Mouse (Mus musculus) midbrain, embryonic 16.5 days (tissue): ENCODE measurements around the gene Kidins220. TPM values are rescaled to one million over a fixed set of nuclear protein-coding genes. Genes with fewer than 3 reads are reported as not detected.
A peak's percentile ranks its signal among the peaks of the same experiment; 100 is the strongest.

Experiments
- ATAC-seq: fragments of 200-750 bp; cut with Nextera tagmentation; 2 replicates; pipeline ENCODE4 v1.8.0; 2017; ENCODE audit warnings: moderate TSS enrichment
- H3K27ac ChIP-seq: fragments of 300-500 bp; sonication (generic); 2 replicates; pipeline ENCODE4 v1.5.1; 2014; ENCODE audit warnings: mild to moderate bottlenecking, low read length, mixed read lengths
- H3K27me3 ChIP-seq: fragments of 300-500 bp; sonication (generic); 2 replicates; pipeline ENCODE4 v1.6.1; 2014; ENCODE audit warnings: low read depth, low read length, mixed read lengths; ENCODE audit not compliant: control insufficient read depth, insufficient read depth
- H3K36me3 ChIP-seq: fragments of 300-500 bp; sonication (generic); 2 replicates; pipeline ENCODE4 v1.6.1; 2014; ENCODE audit warnings: mild to moderate bottlenecking, low read length, moderate library complexity, mixed read lengths; ENCODE audit not compliant: control insufficient read depth, insufficient read depth
- H3K4me1 ChIP-seq: fragments of 300-500 bp; sonication (generic); 2 replicates; pipeline ENCODE4 v1.6.1; 2014; ENCODE audit warnings: mild to moderate bottlenecking, low read length, mixed read lengths; ENCODE audit not compliant: control insufficient read depth, insufficient read depth
- H3K4me2 ChIP-seq: fragments of 300-500 bp; sonication (generic); 2 replicates; pipeline ENCODE4 v1.6.1; 2014; ENCODE audit warnings: mild to moderate bottlenecking, low read length, mixed read lengths
- H3K4me3 ChIP-seq: fragments of 300-500 bp; sonication (generic); 2 replicates; pipeline ENCODE4 v1.5.1; 2014; ENCODE audit warnings: low read depth, mild to moderate bottlenecking, low read length, moderate library complexity, mixed read lengths
- H3K9ac ChIP-seq: fragments of 300-500 bp; sonication (generic); 2 replicates; pipeline ENCODE4 v1.6.1; 2014; ENCODE audit warnings: low read depth, low read length, mixed read lengths
- H3K9me3 ChIP-seq: fragments of 300-500 bp; sonication (generic); replicated peaks from 2 replicates; pipeline ENCODE4 v1.6.1; 2014; ENCODE audit warnings: mild to moderate bottlenecking, low read length, mixed read lengths; ENCODE audit not compliant: control insufficient read depth, poor library complexity, severe bottlenecking
- whole genome bisulfite sequencing: fragments of 180-500 bp; shearing (Covaris S2); extraction: QIAGEN DNeasy Blood & Tissue Kit; methylation state at CpG from one replicate; pipeline ENCODE4 v1.1.7; 2014; 5-methylcytosine and 5-hydroxymethylcytosine counted together
- polyA plus RNA-seq: library from polyadenylated mRNA; unstranded; fragments of >200 nt; fragmentation: Nextera tagmentation; extraction: Ambion mirVana; gene quantifications from 2 replicates; pipeline ENCODE4 v1.2.1, GENCODE M21; 2015

Gene Kidins220
- polyA plus RNA-seq, 1 experiment from 2014 or later, result 172 TPM

DNA sequence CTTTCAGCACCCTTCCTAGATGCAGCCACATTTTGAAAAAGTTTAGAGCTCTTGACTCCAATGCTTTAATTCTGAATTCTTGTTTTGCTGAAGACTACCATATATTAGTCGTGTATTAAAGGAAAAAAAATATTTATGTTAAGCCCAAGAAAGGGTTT, 122.2 kb downstream of the Kidins220 start, which contains the start of gene Id2:
Gene Id2, minus strand, starts transcription at position 89 of the 158 bp plus-strand sequence.
- Histone ChIP-seq H3K27ac (peak within 1 kb of the TSS; percentile 87), H3K27me3 (no peaks in the 10 kb centered on the region), H3K4me1 (peaks cover 54% of the 10 kb centered on the region), H3K9ac (peak within 1 kb of the TSS; percentile 65), H3K9me3 (no peaks in the 10 kb centered on the region), H3K4me2 (peak within 1 kb of the TSS; percentile 98), H3K36me3 (no peaks in the 10 kb centered on the region), H3K4me3 (peak within 1 kb of the TSS; percentile 55)
- 5% methylated on average over 1 of the region's 1 CpGs for WGBS
- ATAC-seq, result no peak

DNA sequence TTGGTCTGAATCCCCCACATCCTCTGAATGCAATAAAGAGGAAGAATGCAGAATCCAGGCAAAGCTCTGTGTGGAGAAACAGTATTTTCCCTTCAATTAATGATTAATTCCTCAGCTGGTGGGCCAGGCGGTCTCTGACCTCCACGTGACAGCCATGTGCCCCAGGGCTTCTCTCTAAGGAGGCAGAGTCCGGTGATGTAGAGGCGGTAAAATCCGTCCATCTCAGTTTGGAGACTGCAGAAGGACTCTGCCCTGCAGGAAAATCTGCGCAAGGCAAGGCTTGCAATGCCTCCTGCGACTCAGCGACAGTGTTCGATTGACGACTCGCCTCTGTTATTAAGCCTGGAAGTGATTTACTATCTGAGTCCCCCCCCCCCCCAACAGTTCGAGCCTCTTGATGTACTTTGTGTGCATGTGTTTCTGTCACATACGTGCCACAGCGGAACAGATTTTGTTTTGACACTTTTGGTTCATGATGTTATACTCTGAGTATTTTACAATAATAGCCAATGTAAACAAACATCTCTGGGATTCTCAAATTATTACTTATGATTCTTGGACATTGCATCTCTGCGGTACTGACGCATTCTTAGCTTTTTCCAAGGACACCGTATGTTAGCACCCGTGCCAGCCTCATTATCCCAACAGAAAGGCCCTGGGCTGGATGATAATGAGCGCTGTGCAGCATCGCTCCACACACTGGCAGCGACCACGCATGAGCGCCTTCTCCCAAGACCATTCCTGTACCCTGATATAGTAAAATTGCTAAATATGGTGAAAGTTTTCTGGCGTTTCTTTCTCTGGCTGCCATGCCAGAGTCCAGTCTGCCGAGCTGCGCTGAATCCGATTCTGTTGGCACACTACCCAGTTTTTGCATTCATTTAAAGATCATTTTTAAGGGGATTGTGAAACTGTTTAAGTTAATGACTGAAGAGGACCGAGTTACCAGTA, 122.8 kb downstream of the Kidins220 start:
- Histone ChIP-seq H3K36me3 (no peaks in the 10 kb centered on the region), H3K27me3 (no peaks in the 10 kb centered on the region), H3K9ac (peak overlapping the region; percentile 65), H3K4me3 (peak overlapping the region; percentile 44), H3K4me2 (peak overlapping the region; percentile 98), H3K9me3 (no peaks in the 10 kb centered on the region), H3K27ac (peak overlapping the region; percentile 87), H3K4me1 (peaks cover 50% of the 10 kb centered on the region)
- ATAC-seq, result no peak
- 3% methylated on average over 28 of the region's 28 CpGs for WGBS

DNA sequence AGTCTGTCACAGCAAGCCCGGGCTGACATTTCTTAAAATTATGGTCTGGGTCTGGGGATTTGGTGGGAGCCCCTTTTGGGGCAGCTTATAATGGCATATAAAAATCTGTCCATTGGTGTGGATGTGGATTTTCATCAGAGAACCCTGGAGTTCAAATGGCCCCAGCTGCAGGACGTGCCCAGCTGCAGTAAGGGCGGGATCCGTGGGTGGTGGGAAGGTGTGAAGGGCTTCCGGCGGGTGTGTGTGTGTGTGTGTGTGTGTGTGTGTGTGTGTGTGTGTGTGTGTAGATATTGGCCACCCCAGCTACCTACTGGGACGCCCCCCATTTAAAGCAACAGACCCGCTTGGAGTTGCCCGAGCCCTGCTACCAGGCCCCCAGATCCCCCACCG, 123.4 kb downstream of the Kidins220 start:
- Histone ChIP-seq H3K4me2 (peak overlapping the region; percentile 98), H3K9me3 (no peaks in the 10 kb centered on the region), H3K36me3 (no peaks in the 10 kb centered on the region), H3K9ac (peak overlapping the region; percentile 65), H3K27ac (peak overlapping the region; percentile 87), H3K4me1 (peaks cover 43% of the 10 kb centered on the region), H3K27me3 (no peaks in the 10 kb centered on the region), H3K4me3 (peak overlapping the region; percentile 44)
- WGBS, result under 1% methylated on average over 9 of the region's 10 CpGs
- ATAC-seq, result no peak

DNA sequence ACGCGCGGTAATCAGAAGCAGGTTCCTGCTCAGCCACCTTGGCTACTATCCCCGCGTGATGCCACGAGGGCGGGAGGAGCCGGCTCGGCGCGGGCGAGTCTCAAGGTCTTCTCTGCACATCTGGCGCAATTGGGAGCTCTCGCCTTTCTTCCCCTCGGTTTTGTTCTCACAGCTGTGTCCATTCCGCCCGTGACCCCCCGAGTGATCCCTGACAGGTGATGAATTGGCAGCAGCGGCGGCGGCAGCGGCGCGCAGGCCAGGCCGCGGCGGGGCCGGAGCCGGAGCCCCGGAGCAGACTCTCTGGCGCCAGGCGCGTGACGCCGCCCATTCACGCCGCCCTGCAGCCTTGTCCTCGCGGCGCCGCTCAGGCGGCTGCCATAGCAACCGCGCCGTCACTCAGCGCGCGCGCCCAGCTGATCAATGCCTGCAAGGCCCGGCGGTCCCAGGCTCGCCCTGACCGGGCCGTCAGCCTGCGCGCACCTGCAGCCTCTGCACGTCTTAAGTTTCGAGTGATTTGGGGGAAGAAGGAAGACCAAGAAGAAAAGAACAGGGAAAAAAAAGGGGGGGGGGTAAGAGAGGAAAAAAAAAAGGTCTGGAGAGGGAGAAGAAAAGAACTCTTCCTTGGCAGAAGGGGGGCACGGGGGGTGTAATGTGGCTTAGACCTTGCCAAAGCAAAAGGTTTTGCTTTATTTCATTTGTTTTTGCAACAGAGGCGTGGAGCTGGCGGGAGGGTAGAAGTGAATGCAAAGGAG, 124.0 kb downstream of the Kidins220 start:
- peaks cover 39% of the 10 kb centered on the region for H3K4me1 ChIP-seq
- H3K4me3 ChIP-seq, result peak overlapping the region; percentile 44
- H3K4me2 ChIP-seq, result peak overlapping the region; percentile 98
- peak overlapping the region; percentile 65 for H3K9ac ChIP-seq
- H3K27ac ChIP-seq, result peak overlapping the region; percentile 87
- no peaks in the 10 kb centered on the region for H3K9me3 ChIP-seq
- ATAC-seq, result peak; percentile 80
- H3K27me3 ChIP-seq, result no peaks in the 10 kb centered on the region
- H3K36me3 ChIP-seq, result no peaks in the 10 kb centered on the region
- under 1% methylated on average over 60 of the region's 61 CpGs for WGBS

DNA sequence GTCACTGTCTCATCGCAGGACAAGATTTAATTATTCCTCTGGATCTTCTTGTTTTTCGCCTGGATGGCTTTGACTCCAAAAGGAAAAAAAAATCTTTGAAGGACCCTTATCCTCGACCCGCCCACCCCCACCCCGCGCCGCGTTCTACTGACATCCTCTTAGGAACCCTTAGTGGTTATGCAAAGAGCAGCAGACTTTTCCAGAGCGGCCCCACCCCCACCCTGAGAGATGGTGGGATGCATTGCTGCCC, 124.5 kb downstream of the Kidins220 start:
- Histone ChIP-seq H3K4me1 (peaks cover 37% of the 10 kb centered on the region), H3K27me3 (no peaks in the 10 kb centered on the region), H3K9ac (peak overlapping the region; percentile 65), H3K4me2 (peak overlapping the region; percentile 98), H3K4me3 (peak overlapping the region; percentile 44), H3K9me3 (no peaks in the 10 kb centered on the region), H3K36me3 (no peaks in the 10 kb centered on the region), H3K27ac (peak overlapping the region; percentile 87)
- 0 out of 2 replicates have a peak, but pooled peaks have one; percentile 30 for ATAC-seq
- 0% methylated on average over 9 of the region's 9 CpGs for WGBS

DNA sequence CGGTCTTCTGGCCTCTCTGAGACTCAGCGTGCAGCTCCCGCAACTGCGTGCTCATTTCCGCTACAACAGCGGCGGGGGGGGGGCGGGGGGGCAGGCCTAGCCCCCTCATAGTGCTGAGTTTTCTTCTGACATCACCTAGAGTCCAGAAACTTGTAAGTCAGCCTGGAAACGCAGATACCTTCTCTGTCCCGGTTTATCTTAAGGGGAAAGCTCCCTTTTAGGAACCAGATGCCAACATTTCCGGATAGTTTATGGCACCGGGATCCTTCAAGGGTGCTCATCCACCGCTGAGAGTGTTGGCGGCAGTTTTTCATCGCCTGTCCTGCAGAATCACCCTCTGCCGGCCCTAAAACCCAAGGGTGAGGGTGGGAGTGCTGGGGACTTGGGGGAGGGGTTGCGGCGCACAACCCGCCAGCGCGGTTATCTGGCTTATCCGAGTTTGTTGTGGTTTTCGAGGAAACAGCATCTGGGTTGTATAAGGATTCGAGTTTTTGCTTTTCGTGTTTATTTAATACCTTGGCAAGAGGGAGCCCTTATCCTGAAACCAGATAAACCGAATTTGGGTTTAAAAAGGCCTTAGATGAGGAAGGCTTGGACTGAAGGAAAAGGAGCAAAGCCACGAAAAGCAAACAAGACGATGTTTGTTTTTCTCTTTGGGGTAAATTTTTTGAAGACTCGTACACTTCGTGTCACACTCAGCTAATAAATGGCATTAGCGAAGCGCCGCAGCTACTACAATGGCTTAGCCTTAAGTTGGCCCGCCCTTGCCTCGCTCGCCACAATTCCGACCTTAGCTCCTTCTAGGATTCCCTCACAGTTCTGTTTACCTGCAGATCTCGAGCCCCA, 125.1 kb downstream of the Kidins220 start:
- WGBS, result under 1% methylated on average over 37 of the region's 38 CpGs

DNA sequence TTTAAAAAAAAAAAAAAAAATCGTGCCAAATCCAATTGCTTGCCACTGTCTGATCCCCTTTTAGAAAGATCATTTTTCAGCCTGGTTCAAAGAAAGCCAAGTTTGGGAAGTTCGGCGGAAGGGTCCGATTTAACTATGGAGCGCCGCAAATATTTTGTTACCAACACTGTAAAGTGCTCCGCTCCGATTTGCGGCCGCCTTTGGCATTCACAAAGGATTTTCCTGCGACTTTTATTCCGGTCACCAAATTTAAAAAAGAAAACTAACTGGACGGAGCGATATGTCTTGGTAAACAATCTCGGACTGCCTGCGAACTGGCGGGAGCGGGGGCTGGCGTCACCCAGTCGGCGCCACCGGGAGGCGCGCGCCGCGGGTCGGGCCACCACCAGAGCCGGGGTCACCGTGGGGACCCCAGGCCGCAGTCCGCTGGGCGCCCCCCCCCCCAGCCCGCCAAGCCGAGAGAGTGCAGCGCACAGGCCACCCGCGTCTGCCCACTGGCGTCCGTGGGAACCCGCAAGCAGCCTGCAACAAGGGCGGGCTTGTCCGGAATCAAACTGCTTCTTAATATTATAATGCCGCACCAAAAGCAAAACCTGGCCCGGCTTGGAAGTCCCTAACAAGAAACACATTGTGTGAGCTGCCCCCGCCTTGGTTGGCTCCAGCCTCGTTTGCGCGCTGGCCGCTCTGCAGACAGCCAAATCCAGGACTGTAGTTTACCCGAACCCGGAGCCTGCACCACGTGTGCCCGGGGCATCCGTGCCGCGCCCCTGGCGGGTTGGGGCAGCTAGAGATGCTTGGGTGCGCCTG, 125.9 kb downstream of the Kidins220 start:
- Histone ChIP-seq H3K4me2 (peak overlapping the region; percentile 98), H3K27ac (peak overlapping the region; percentile 87), H3K9ac (peak overlapping the region; percentile 68), H3K9me3 (no peaks in the 10 kb centered on the region), H3K4me3 (peak overlapping the region; percentile 44), H3K4me1 (peaks cover 29% of the 10 kb centered on the region), H3K27me3 (no peaks in the 10 kb centered on the region), H3K36me3 (no peaks in the 10 kb centered on the region)
- WGBS, result 0% methylated on average over 59 of the region's 59 CpGs
- ATAC-seq, result no peak

More for the DNA sequence above, 125.1 kb downstream of the Kidins220 start:
- Histone ChIP-seq H3K27ac (peak overlapping the region; percentile 87), H3K9me3 (no peaks in the 10 kb centered on the region), H3K36me3 (no peaks in the 10 kb centered on the region), H3K27me3 (no peaks in the 10 kb centered on the region), H3K4me2 (peak overlapping the region; percentile 98), H3K9ac (peak overlapping the region; percentile 65), H3K4me3 (peak overlapping the region; percentile 44), H3K4me1 (peaks cover 33% of the 10 kb centered on the region)
- no peak for ATAC-seq

DNA sequence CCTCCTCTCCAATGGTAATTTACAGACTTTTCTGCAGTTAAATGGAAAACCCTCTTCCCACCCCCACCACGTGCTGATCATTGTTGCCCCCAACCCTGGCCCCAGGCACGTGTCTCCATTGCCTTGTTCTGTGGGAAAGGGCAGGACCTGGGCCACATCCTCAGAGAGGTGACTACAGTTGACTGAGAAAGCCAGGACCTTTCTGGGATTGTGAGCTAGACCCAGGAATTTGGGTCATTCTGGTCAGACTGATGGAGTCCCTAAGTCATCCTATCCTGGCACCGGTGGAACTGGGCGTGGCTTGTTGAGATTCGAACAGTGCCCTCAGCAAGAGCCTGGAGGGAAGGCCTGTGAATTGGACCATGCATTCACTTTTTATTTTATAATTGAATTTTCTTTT, 126.7 kb downstream of the Kidins220 start:
- 17% methylated on average over 5 of the region's 5 CpGs for WGBS
- H3K4me2 ChIP-seq, result peak overlapping the region; percentile 98; the same call in 1 of the 2 replicates

More for the DNA sequence above, 126.7 kb downstream of the Kidins220 start:
- Histone ChIP-seq H3K9ac (no peak overlapping the region), H3K27ac (no peak overlapping the region), H3K36me3 (no peaks in the 10 kb centered on the region), H3K9me3 (no peaks in the 10 kb centered on the region), H3K4me3 (no peak overlapping the region), H3K27me3 (no peaks in the 10 kb centered on the region), H3K4me1 (peaks cover 29% of the 10 kb centered on the region)
- ATAC-seq, result no peak
